Mouse (Mus musculus): ENCODE data around the gene Itpripl2.

The Itpripl2 gene

DNA sequence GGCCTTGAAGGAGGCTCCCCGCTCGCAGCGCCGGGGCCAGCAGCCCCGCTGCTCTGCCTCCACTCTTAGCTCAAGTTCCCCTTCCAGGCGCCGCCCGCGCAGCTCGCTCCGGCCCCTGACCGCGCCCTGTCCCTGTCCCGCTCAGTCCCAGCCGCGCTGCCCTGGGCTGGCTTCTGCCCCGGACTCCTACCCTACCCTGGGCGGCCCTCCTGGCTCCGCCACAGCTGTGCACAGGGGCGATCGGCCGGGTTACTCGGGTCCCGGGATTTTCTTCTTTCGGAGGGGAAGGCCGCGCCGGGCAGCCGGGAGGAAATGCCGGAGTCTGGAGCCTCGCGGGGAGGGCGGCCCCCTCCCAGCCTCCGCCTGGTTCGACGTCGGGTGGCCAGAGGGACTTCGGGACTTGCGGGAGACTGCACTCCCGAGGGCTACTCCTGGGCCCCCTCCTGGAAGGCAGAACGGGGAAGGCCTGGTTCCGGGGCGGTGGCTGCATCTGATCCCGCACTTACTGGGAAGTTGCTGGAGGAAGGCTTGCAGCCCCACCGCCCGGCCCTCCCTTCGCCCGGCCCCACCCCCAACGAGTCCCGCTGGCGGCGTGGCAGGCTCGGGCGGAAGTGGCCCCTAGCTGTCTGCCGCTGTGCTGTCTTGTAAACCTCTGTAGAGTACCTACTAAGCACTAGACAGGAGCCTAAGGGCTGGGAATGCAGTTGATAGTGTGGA lies at the start of gene Itpripl2:
TSS of gene Itpripl2 (minus strand) at position 545 of the 717 bp plus-strand sequence.
- DNase-seq (ENCODE audit: low spot score in 2 of 2), result peak in 1 of 2 experiments; percentile 9

DNA sequence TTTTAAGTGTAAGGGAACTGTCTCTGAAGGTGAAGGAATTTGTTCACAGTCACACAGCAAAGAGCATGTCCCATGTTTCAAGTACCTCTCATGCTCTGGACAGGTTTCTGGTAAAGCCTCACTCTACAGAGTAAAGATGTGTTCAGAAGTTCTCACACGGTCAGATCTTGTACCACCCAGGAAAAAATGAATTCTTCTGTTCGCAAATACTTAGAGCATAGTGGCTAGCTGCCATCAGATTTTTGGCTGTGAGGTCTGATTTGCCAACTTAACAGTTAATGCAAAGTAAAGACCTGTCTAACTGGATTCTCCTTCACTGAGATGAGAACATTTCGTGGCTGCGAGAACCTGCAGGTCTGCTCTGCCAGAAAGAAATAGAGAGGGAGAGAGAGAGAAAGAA lies 43.3 kb upstream of the Itpripl2 start:
- DNase-seq (ENCODE audit: low spot score in 2 of 2), result no peak

DNA sequence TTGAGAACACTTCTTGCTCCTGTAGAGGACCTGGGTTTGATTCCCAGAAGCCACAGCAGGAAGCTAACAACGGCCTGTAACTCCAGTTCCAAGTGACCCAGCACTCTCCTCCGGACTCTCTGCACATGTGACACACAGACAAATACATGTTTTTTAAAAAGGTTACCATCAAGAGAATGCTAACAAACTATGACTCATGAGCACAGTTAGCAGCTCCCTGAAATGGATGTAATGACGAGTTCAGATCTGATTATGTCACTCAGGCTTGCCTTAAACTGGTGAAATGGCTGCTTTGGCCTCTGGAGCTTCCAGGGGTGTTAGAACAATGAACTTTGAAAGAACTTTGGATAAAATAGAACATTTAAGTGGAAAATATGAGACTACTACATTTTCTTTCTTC lies 42.6 kb upstream of the Itpripl2 start:
- DNase-seq (ENCODE audit: low spot score in 2 of 2), result no peak

DNA sequence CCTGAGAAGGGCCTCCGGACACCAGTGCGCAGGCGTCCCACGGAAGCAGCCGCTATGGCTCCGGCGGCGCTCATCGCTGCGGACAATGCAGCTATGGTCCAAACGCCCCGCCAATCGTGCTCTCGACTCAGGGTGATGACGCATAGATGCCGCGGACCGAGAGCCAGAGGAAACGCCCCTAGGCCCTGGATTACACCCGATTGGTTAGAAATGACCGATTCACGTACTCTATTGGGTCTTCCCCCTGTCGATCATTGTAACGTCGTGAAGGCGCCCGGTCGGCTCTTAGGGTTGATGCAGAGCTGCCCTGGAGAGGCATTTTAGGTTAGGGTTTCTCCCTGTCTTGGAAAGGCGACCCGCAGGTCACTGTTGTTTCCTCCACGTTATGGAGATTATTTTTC lies 41.4 kb upstream of the Itpripl2 start, which contains the start of gene Coq7:
TSS of gene Coq7 (minus strand) at position 179 of the 401 bp plus-strand sequence.
- DNase-seq (ENCODE audit: low spot score in 2 of 2), result peak; percentile 91 to 95

DNA sequence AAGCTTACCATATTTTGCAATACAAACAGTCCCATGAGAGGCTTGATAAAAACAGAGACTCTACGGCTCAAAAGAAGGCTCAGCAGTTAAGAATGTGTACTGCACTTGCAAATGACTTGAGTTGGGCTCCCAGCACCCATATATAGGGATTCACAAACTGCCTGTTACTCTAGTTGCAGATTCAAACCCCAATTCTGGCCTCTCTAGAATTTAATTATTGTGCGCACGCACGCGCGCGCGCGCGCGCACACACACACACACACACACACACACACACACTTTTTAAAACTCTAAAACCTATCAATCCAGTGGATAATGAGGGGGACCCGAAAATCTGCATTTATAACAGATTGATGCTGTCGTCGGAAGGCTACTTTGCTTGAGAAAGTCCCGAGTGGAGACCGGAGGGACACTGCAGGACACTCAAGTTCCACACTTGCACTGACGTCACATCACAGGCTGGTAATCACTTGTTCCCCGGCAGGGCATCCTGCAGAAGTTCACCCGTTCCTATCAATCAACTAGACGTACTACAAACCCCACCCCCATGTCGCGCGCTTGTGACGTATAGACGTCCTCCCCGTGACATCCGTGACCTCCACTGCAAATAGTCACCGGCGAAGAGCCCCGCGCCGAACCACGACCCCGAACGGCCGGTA lies 40.9 kb upstream of the Itpripl2 start:
- DNase-seq (ENCODE audit: low spot score in 2 of 2), result peak; percentile 98

DNA sequence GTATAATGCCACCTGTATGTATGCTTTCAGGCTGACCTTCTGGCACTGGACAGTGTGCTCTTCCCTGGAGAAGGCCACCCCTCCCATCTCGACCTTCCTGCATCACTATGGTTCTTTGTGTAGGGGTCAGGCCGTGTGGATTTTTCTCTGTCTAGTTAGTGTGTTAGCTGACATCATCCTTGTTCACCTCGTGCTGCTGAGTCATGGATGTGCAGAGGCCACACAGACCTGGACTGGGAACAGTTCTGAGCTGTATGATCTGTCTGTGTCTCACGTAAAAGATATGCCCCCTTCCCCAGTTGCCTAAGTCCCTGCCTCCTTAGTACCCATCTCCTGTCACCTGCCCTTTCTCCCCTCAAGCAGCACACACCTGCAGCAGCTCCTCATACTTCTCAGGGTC lies 35.2 kb upstream of the Itpripl2 start:
- no peak for DNase-seq (ENCODE audit: low spot score in 2 of 2)

DNA sequence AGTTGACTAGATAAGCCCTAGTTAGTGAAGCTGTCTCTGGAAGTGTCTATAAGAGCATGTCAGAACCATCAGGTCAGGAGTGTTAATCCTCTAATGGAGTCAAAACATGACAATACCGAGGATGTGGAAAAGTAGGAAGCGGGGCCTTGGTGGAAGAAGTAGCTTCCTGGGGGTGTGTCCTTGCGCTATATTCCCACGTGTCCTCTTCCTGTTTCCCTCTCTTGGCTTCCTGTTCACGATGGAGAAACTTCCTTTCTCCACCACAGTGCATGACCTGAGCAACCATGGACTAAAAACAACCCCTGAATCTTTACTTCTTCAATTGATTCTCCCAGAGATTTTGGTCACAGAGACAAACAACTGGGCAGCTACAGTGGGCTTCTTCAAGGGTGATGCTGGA lies 30.3 kb upstream of the Itpripl2 start:
- DNase-seq (ENCODE audit: low spot score in 2 of 2), result no peak

DNA sequence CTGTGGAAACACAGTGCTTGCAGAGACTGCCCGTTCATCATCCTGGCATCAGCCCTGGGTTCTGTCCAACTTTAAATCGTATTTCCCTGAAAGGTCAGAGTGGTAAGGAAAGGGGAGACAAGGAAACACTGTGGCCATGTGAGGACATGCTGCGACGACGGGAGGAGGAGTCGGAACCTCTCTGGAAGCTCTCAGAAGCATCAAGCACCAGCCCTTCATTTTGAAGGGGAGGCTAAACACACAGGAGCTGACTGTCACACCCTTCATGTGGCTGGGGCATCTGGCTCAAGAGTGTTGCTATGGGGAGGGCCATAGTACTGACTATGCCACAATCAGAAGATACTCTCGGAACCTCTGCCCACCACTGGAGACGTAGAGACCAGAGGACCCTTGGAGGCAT lies 27.9 kb upstream of the Itpripl2 start:
- no peak for DNase-seq (ENCODE audit: low spot score in 2 of 2)

DNA sequence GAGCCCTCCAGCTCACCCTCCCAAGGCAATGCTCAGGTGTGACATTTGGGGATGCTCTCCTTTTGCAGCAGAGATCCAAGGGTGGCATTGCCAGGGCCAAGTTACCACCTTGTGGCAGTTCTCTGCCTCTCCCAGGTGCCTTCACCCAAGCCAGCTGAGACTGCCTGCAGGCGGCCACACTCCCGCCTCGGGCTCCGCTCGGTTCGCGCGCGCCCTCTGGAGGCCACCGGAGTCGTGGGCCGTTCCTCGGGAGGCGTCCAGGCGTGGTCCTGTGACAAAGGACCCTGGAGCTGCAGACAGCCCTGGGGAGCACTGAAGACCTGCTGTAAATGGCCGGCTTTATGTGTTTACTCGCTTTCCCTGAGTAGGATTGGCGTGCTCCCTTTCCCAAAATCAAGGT lies 26.9 kb upstream of the Itpripl2 start:
- DNase-seq (ENCODE audit: low spot score in 2 of 2), result peak; percentile 34 to 57

DNA sequence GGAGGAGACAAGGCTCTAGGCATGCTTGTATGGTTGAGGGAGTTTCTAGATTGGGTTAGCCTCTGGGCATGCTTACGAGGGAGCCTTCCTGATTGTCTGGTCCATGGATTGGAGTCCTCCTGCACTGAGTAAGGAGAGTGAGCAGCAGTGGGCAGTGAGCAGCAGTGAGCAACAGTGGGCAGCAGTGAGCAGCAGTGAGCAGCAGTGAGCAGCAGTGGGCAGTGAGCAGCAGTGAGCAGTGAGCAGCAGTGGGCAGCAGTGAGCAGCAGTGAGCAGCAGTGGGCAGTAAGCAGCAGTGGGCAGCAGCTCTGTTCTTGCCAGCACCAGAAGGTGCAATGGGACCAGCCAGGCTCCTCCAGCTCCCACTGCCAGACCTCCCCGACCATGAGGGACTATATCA lies 26.0 kb upstream of the Itpripl2 start:
- DNase-seq (ENCODE audit: low spot score in 2 of 2), result no peak

DNA sequence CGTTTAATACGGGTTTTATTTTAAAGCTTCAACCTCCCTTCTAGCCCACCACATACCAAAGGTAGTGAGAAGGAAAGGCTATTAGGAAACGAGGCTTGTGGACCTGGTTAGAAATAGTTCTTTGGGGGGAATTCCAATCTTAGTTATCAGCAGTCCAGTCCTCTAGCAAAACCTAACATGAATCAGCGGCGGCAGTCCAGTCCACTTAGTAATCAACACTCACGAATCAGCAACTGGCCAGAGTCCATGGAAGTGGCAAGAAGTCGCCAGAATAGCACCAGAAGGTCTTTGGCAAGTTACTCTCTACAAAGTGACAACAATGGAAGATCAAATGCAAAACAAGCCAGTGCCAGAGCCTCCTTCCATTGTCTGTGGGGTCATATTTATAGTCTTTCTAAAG lies 16.8 kb upstream of the Itpripl2 start:
- no peak for DNase-seq (ENCODE audit: low spot score in 2 of 2)

DNA sequence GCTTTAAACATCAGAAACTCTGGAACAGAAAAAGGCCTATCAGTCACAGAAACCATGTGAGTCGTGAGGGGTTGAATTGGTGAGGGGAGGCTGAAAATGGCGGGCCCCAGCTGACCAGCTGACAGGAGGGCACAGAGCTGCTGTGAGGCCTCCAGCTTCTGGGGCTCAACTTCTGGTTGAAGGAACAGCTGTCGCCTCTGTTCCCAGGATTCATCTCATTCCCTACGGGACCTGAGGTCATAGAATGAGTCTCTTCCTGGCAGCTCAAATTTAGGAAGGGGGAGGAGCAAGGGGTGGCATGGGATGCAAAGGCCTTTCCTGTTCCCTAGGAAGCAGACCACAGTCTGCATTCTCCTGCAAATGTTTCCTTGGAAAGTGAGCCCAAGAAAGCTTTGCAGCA lies 12.1 kb upstream of the Itpripl2 start:
- no peak for DNase-seq (ENCODE audit: low spot score in 2 of 2)

DNA sequence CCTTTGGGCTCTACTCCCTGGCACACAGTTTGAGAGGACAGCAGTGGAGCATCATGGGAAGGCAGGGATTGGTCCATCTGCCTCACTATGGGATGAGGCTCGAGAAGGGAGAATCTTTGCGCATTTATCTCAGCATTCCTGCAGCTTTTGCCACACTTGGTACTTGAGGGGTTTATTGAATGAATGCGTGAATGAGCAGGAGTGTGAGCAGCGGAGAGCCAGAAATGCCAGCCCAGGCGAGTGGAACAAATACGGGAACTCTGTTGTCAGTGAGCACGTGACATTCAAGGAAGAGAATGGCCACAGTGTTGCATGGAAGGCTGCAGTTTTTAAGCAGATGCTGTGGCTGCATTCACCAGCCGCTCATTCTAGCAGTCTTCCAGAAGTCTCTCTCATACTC lies 10.6 kb upstream of the Itpripl2 start:
- DNase-seq (ENCODE audit: low spot score in 2 of 2), result no peak

DNA sequence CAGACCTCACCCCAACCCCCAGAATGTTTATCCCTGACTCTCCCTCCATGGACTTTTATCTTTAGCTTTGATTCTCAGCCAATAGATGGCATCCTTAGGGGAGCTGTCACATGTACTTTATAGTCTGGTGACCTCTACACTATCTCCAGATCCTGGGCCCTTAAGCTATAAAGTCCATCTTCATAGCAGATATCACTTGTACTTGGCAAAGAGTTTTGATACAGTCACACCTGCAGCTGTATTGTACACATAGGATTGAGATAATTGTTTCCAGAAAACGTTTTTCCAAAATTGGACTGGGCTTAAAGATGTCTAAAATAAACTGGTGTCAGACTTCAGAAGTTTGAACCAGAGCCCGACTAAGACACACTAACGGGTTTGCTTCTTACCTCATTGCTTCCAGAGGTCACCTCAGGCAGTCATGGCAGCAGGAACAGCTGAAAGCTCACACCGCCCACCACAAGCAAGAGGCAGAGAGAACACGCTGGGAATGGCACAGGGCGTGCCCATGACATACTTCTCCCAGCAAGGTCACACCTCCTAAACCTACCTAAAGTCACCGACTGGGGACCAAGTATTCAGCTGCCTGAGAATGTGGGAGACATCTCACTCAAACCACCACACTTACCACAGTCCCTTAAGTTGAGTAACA lies 8.1 kb upstream of the Itpripl2 start:
- DNase-seq (ENCODE audit: low spot score in 2 of 2), result no peak

DNA sequence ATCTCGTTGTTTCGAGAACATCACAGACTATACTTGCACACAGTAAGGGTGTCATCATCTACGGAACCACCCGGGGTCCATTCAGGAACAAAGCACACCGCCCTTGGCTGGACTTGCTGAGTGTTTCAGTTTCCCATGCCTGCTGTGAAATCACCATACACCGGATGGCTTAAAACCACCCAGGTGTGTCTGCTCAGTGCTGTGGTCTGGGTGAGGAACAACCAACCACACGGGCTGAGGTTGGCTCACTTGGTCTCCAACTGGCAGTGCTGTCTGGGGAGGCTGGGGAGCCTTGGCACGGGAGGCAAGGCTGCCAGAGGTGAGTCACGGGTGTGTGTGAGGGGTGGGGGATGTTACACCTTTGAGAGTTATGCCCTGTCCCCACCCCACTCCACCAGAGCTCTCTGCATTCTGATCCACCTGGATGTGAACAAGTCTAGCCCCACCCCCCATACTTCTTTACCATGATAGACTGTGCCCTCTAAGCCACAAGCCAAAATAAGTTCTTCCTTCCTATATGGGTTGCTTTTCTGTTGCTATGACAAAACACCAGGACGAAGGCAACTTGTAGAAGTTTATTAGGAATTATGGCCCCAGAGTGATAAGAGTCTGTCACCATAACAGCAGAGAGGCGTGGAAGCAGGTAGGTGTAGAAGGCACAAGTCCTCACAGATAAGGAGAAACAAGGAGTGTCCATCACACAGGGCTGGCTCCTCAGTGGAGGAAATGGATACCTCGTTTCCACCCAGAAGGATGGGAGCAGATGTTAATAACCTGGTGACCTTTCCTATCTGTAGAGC lies 7.4 kb upstream of the Itpripl2 start:
- no peak for DNase-seq (ENCODE audit: low spot score in 2 of 2)

DNA sequence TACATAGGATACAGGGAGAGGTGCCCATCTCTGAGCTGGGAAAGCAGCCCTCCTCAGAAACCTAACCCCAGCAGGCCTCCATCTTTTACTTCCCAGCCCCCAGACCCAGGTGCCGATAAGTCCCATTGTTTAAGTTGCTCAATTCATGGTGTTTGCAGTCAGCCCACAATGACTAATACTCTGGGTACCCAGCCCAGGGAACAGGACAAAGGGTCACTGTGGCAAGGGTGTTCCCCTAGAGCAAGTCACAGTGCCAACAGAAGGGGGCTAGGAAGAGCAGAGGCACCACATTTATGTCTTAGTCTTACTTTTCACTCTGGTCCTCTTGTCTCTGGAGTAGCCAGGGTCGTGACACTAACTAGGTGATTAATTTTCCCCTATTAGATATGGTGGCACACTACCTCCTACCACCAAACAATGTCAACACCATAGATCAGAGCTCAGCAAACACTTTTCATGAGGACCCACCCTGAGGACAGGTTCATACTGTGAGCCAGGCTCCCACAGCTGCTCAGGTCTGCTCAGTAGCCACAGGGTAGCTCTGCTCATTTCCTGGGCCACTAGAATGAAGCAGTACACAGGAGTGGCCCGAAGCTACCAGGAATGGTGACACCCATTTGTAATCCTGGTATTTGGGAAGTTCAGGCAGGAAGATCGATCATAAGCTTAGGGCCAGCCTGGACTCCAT lies 3.3 kb upstream of the Itpripl2 start:
- DNase-seq (ENCODE audit: low spot score in 2 of 2), result no peak

DNA sequence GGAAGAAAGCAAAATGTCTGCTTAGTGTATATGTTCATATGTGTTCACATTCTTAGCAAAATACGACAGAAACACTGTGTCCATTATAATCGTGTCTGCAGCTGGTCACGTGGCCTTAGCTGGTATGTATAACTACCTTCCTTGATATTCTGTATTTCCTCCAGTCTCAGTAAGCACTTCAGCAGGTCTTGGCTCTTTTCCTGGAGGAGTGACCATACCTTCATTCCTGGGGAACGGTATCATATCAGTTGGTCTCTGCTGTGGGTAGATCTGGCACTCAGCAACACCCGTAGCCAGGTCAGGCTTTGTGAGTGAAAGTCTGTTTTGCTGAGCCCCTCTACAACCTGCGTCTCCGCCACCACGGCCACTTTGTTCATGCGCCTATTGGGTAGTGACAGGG lies 2.1 kb upstream of the Itpripl2 start:
- DNase-seq (ENCODE audit: low spot score in 2 of 2), result no peak

DNA sequence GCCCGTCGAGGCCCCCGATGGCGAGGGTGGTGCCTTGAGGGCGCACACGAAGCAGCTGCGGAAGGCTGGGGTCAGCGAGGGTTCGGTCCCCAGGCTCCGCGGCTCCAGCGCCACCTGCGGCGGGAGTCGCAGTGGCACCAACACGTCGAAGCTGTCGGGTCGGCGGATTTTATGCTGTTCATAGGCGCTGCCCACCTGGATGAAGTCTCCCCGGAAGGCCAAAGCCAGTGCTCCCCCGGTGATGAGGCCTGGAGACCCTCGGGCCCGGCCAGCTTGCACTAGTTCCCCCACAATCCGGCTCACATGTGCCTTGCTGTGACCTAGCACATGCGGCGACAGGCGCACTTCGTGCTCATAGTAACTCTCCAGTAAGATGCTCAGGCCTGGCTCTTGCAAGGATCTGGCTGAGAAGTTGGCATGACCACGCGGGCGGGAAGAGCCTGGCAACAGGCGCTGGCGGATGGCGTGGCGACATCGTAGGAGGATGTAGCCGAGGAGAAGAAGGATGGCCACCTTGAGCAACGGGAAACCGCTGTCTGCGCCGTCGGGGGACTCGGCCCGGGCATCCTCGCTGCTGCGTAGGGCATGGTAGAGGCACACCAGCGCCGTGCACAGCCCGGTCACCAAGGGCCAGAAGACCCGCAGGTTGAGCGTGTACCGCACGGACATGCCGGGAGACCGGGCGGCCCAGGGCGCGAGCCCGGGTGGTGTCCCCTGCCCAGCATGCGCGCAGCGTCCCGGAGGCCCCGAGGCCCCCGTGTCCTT lies 927 bp downstream of the Itpripl2 start:
- DNase-seq (ENCODE audit: low spot score in 2 of 2), result no peak

DNA sequence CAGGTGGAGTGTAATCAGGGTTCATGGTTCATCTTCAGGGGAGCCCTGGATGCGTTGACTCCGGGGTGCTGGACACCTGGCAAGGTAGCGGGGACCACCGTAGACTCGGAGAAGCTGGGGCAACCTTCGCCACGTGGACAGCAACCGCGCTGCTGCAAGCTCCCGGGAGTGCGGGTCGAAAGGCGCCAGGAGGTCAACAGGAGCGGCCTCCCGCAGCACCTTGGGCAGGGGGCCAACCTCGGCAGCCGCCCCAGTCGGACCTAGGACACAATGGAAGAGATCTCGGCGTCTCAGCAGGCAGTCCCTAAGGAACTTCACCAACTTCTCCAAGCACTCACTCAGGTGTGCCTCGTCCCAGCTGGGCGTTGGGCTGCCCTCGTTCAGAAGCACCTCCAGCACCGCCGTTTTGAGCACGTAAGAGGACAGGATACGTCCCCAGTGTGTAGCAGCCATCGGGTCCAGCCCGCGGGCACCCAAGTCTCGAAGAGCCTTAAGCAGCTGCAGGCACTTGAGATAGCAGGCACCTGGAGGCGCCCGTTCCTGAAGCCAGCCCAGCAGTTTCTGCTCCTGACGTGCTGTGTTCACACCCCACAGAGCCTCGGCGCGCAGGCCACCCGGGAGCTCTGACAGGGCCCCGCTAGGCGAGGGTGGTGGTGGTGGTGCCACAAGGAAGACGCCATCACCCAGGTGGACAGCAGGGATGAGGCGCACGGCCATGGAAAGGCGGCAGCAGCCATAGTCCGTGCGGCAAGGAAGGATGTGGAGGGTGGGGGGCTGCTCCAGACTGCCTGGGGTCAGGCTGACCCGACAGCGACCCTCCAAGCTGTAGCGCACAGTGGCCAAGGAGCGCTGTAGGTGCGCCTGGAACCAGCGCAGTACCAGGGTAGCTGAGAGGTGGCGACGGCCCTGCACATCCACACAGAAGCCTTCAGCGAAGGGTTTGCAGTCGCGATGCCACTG lies 1.8 kb downstream of the Itpripl2 start:
- no peak for DNase-seq (ENCODE audit: low spot score in 2 of 2)
